Mouse (Mus musculus) MEL (cell line): ENCODE results near the gene Kdm6b.

ENCODE experiments used
- CTCF ChIP-seq, 3 experiments: IDR thresholded peaks in 2 of 3; conservative IDR thresholded peaks in 1 of 3; 2 replicates each; pipeline ENCODE4 v1.5.1; 2011 to 2012; ENCODE audit warnings: low read length in 3 of 3, low read depth in 2 of 3, mild to moderate bottlenecking in 2 of 3, improper control_type of control experiment in 1 of 3, inconsistent platforms in 1 of 3, mixed read lengths in 1 of 3, moderate library complexity in 1 of 3; ENCODE audit not compliant: control insufficient read depth in 1 of 3, insufficient read depth in 1 of 3, poor library complexity in 1 of 3, severe bottlenecking in 1 of 3
- EP300 ChIP-seq, 2 experiments: IDR thresholded peaks; 2 replicates each; pipeline ENCODE4 v1.6.1; 2011; ENCODE audit warnings: improper control_type of control experiment in 2 of 2, low read length in 2 of 2, low read depth in 1 of 2, mild to moderate bottlenecking in 1 of 2
- MEF2A ChIP-seq: IDR thresholded peaks from 2 replicates; pipeline ENCODE4 v1.6.1; 2014; ENCODE audit warnings: low read depth, mild to moderate bottlenecking, inconsistent platforms, low read length, improper control_type of control experiment; ENCODE audit not compliant: poor library complexity, insufficient replicate concordance, severe bottlenecking; ENCODE audit errors: extremely low read depth
- NELFE ChIP-seq: IDR thresholded peaks from 2 replicates; pipeline ENCODE4 v1.6.1; 2011; ENCODE audit warnings: low read depth, low read length, improper control_type of control experiment
- NRF1 ChIP-seq: IDR thresholded peaks from 2 replicates; pipeline ENCODE4 v1.6.1; 2014; ENCODE audit warnings: low read depth, mild to moderate bottlenecking, inconsistent platforms, low read length, improper control_type of control experiment, moderate library complexity; ENCODE audit not compliant: poor library complexity, insufficient read depth, severe bottlenecking
- POLR2A ChIP-seq, 2 experiments: IDR thresholded peaks; 2 replicates each; pipeline ENCODE4 v1.6.1; 2011 to 2012; ENCODE audit warnings: low read length in 2 of 2, mild to moderate bottlenecking in 2 of 2, control low read depth in 1 of 2, improper control_type of control experiment in 1 of 2, low read depth in 1 of 2, moderate library complexity in 1 of 2; ENCODE audit not compliant: control insufficient read depth in 1 of 2, insufficient read depth in 1 of 2, poor library complexity in 1 of 2
- RAD21 ChIP-seq: IDR thresholded peaks from 2 replicates; pipeline ENCODE4 v1.6.1; 2011; ENCODE audit warnings: mild to moderate bottlenecking, low read depth, low read length, improper control_type of control experiment
- TCF12 ChIP-seq: IDR thresholded peaks from 2 replicates; pipeline ENCODE4 v1.6.1; 2014; ENCODE audit warnings: low read depth, mild to moderate bottlenecking, inconsistent platforms, low read length, improper control_type of control experiment, moderate library complexity
- USF1 ChIP-seq: IDR thresholded peaks from 2 replicates; pipeline ENCODE4 v1.6.1; 2014; ENCODE audit warnings: low read depth, mild to moderate bottlenecking, inconsistent platforms, low read length, improper control_type of control experiment, moderate library complexity

GRCm38 (mm10) chr11:69400083-69400850, 13.2 kb downstream of the Kdm6b start:
- TF ChIP-seq POLR2A (IDR thresholded peaks at IDR 0.05; ENCODE audit: control insufficient read depth in 1 of 2, insufficient read depth in 1 of 2, low read depth in 1 of 2, low read length in 2 of 2, poor library complexity in 1 of 2) (no peak), TCF12 (no peak), EP300 (IDR thresholded peaks at IDR 0.05; ENCODE audit: low read depth in 1 of 2, low read length in 2 of 2) (no peak), RAD21 (no peak), NRF1 (no peak), USF1 (no peak), CTCF (IDR thresholded peaks at IDR 0.05 in 2 of 3, conservative IDR thresholded peaks at IDR 0.05 in 1 of 3; ENCODE audit: control insufficient read depth in 1 of 3, insufficient read depth in 1 of 3, low read depth in 2 of 3, low read length in 3 of 3, poor library complexity in 1 of 3, severe bottlenecking in 1 of 3) (no peak), MEF2A (no peak), NELFE (no peak)
